Mouse (Mus musculus) stomach, embryonic 16.5 days (tissue): ENCODE measurements around the gene Gm49342. TPM values are rescaled to one million over a fixed set of nuclear protein-coding genes. Genes with fewer than 3 reads are reported as not detected.

ENCODE experiments used
- polyA plus RNA-seq: library from polyadenylated mRNA; unstranded; fragments of >200 nt; fragmentation: Nextera tagmentation; extraction: Ambion mirVana; gene quantifications from 2 replicates; pipeline ENCODE4 v1.2.1, GENCODE M21; 2015

The Gm49342 gene
- polyA plus RNA-seq, 1 experiment from 2014 or later: not detected

Other genes with a start within 250 kb of the Gm49342 start
- gene Olfr748, start 237.1 kb upstream of the Gm49342 start, polyA plus RNA-seq: not detected in 2 replicates
- not detected in 2 replicates for gene Olfr749, start 199.4 kb upstream of the Gm49342 start, polyA plus RNA-seq
- 58.5 and 61.4 TPM in 2 replicates for gene Ttc5, start 159.0 kb upstream of the Gm49342 start, polyA plus RNA-seq
- gene Ccnb1ip1, start 136.8 kb upstream of the Gm49342 start, polyA plus RNA-seq: not detected in 2 replicates
- gene Parp2, start 136.7 kb upstream of the Gm49342 start, polyA plus RNA-seq: 56.4 and 62.2 TPM in 2 replicates
- 9.7 and 11.5 TPM in 2 replicates for gene Tep1, start 74.0 kb upstream of the Gm49342 start, polyA plus RNA-seq
- gene Klhl33, start 47.0 kb upstream of the Gm49342 start, polyA plus RNA-seq: 0.26 and 0.49 TPM in 2 replicates
- 130 and 140 TPM in 2 replicates for gene Osgep, start 19.6 kb upstream of the Gm49342 start, polyA plus RNA-seq
- gene Apex1, start 19.5 kb upstream of the Gm49342 start, polyA plus RNA-seq: 149 and 166 TPM in 2 replicates
- gene Pip4p1, start 13.7 kb upstream of the Gm49342 start, polyA plus RNA-seq: 45.2 and 47.6 TPM in 2 replicates
- gene Pnp, start 13.4 kb upstream of the Gm49342 start, polyA plus RNA-seq: 74.9 and 75.2 TPM in 2 replicates
- gene Pnp2, start 11.5 kb downstream of the Gm49342 start, polyA plus RNA-seq: 0.69 and 1.6 TPM in 2 replicates
- gene Rnase10, start 63.2 kb downstream of the Gm49342 start, polyA plus RNA-seq: 0.23 and 0.54 TPM in 2 replicates
- not detected in 2 replicates for gene Rnase9, start 97.4 kb downstream of the Gm49342 start, polyA plus RNA-seq
- not detected in 2 replicates for gene Rnase11, start 105.6 kb downstream of the Gm49342 start, polyA plus RNA-seq
- gene Rnase12, start 113.1 kb downstream of the Gm49342 start, polyA plus RNA-seq: 0.45 TPM in 1 of 2 replicates, not detected in the other
- gene Olfr750, start 129.9 kb downstream of the Gm49342 start, polyA plus RNA-seq: not detected in 2 replicates
- 151 and 166 TPM in 2 replicates for gene Rnase4, start 146.6 kb downstream of the Gm49342 start, polyA plus RNA-seq
- 39.4 and 41.6 TPM in 2 replicates for gene Ang, start 146.6 kb downstream of the Gm49342 start, polyA plus RNA-seq
- not detected in 2 replicates for gene Eddm3b, start 169.9 kb downstream of the Gm49342 start, polyA plus RNA-seq
- gene Rnase6, start 179.4 kb downstream of the Gm49342 start, polyA plus RNA-seq: 1.9 and 2.9 TPM in 2 replicates
- 117 and 170 TPM in 2 replicates for gene Rnase1, start 202.3 kb downstream of the Gm49342 start, polyA plus RNA-seq
- gene Rnase2b, start 217.7 kb downstream of the Gm49342 start, polyA plus RNA-seq: not detected in 2 replicates